Mouse (Mus musculus) thymus, postnatal 10 days (tissue): ENCODE measurements at regions not wholly inside any gene's neighbourhood (a gene's known extent, or its start where the extent isn't known, plus 50 kb on each side); places are given as distances from the start of the nearest gene placed in this dataset.
"Not testable (repeated sequence)": the region's sequence is repeated elsewhere in the genome, so short reads cannot be mapped to it uniquely, and the experiment has no call there.

Experiments
- DNase-seq, 2 experiments: peaks; one replicate each; pipeline ENCODE4 v3.0.0; 2021; ENCODE audit warnings: low spot score in 2 of 2

- DNase-seq = not testable (repeated sequence)
These were observed 121.0 kb downstream of the Rab10 start for GRCm38 (mm10) chr12:3188734-3189275.

- no peak for DNase-seq
These were observed 121.6 kb downstream of the Rab10 start for GRCm38 (mm10) chr12:3188137-3188536.

- DNase-seq = no peak
These were observed 136.4 kb downstream of the Rab10 start for GRCm38 (mm10) chr12:3173325-3173724.

GRCm38 (mm10) chr12:3169705-3170287 lies 140.0 kb downstream of the Rab10 start:
- DNase-seq = not testable (repeated sequence)

- DNase-seq = not testable (repeated sequence)
These were observed 148.1 kb downstream of the Rab10 start for GRCm38 (mm10) chr12:3161666-3162065.

- not testable (repeated sequence) for DNase-seq
These were observed 151.0 kb downstream of the Rab10 start for GRCm38 (mm10) chr12:3158771-3159170.

GRCm38 (mm10) chr12:3153705-3154104 lies 156.1 kb downstream of the Rab10 start:
- DNase-seq = not testable (repeated sequence)

- not testable (repeated sequence) for DNase-seq
These were observed 177.2 kb downstream of the Rab10 start for GRCm38 (mm10) chr12:3132553-3132952.

GRCm38 (mm10) chr12:3131149-3131751 lies 178.5 kb downstream of the Rab10 start:
- not testable (repeated sequence) for DNase-seq

- not testable (repeated sequence) for DNase-seq
These were observed 182.4 kb downstream of the Rab10 start for GRCm38 (mm10) chr12:3127336-3127735.

GRCm38 (mm10) chr12:3124036-3124435 lies 185.7 kb downstream of the Rab10 start:
- DNase-seq = no peak

GRCm38 (mm10) chr12:3110589-3110988 lies 199.2 kb downstream of the Rab10 start:
- DNase-seq = not testable (repeated sequence)

GRCm38 (mm10) chr12:3109671-3110070 lies 200.1 kb downstream of the Rab10 start:
- peak in 1 of 2 experiments; percentile 38 for DNase-seq

GRCm38 (mm10) chr12:3101963-3102362 lies 207.8 kb downstream of the Rab10 start:
- not testable (repeated sequence) for DNase-seq

GRCm38 (mm10) chr12:3098175-3098574 lies 211.6 kb downstream of the Rab10 start:
- DNase-seq = peak; percentile 7 to 31

- DNase-seq = no peak
These were observed 215.3 kb downstream of the Rab10 start for GRCm38 (mm10) chr12:3094509-3094908.

- not testable (repeated sequence) for DNase-seq
These were observed 216.8 kb downstream of the Rab10 start for GRCm38 (mm10) chr12:3092974-3093373.

- not testable (repeated sequence) for DNase-seq
These were observed 260.2 kb downstream of the Rab10 start for GRCm38 (mm10) chr12:3049546-3049945.

GRCm38 (mm10) chr12:3018446-3018845 lies 291.3 kb downstream of the Rab10 start:
- DNase-seq = not testable (repeated sequence)

- DNase-seq = not testable (repeated sequence)
These were observed 293.0 kb downstream of the Rab10 start for GRCm38 (mm10) chr12:3016777-3017176.
